Mouse (Mus musculus) adrenal gland, adult 2 months (tissue): ENCODE results near the gene Akr1b3. TPM values are rescaled to one million over a fixed set of nuclear protein-coding genes. Genes with fewer than 3 reads are reported as not detected.
A peak's percentile ranks its signal among the peaks of the same experiment; 100 is the strongest.
"Not testable (repeated sequence)": the region's sequence is repeated elsewhere in the genome, so short reads cannot be mapped to it uniquely, and the experiment has no call there.

ENCODE experiments used
- DNase-seq: peaks from one replicate; pipeline ENCODE4 v3.0.0; 2021
- long read RNA-seq: library from polyadenylated mRNA; stranded (forward); transcript quantifications from one replicate; pipeline ENCODE4 v2.0.0, GENCODE M21; 2021
- polyA plus RNA-seq: library from polyadenylated mRNA; depleted of rRNA; stranded (reverse); fragments of >200 nt; gene quantifications from 2 replicates; pipeline ENCODE4 v1.2.3, GENCODE M21; 2012; rRNA removed
- total RNA-seq, 2 experiments: library from RNA; stranded (reverse); gene quantifications; 2 replicates each; pipeline ENCODE4 v1.2.3; 2021

The Akr1b3 gene
- total RNA-seq (100 to 1,000 TPM; 232 to 352 TPM), polyA plus RNA-seq (187 and 213 TPM in 2 replicates)
- long read RNA-seq, full-length matches to known transcripts, result 127 of 143 reads
- long read RNA-seq, partial matches to known transcripts, result 8 of 143 reads
- long read RNA-seq, other reads (novel, unspliced or antisense), result 8 of 143 reads

DNA sequence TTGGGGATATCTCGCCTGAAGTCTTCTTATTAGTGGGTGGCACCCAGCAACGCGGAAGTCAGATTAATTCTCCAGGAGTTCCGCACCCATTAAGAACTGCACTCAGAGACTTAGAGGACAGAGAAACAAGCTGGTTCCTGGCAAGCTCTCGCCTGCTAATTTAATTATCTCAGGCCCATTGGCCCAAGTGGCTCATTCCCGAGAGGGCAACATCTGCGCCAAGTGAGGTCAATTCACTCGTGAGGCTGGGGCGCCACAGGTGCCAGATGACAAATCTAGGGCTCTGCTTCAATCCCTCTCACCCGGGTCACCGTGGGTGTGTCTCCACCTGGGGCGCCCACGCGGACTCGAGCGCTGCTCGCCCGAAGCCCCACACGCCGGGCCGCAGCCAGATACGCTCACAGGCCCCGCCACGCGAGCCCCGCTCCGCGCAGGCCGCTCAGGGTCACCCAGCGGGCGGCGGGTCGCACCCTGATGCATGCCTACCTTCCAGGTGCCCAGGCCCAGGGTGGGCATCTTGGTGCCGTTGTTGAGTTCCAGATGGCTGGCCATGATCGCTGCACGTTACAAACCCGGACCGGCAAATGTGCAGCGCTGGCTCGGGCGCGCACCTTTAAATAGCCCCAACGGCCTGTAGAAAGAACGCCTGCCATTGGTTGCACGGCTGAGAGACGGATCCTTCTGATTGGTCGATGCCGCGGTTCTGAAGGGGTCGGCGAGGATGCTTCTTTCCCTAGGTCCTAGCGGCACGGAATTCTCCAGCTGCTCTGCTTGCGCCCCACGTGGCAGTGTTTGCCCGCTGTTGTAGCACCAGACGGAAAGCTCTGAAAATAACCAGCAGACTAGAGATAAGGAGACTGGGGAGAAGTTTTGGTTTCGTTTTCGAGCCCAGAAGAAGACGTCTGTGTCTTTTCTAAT is at the start of gene Akr1b3:
TSS of gene Akr1b3 (minus strand) at position 625 of the 918 bp plus-strand sequence.
- peak; percentile 94 for DNase-seq

- no peak for DNase-seq
Observed at GRCm38 (mm10) chr6:34364217-34365136, 47.2 kb upstream of the Akr1b3 start.

DNA sequence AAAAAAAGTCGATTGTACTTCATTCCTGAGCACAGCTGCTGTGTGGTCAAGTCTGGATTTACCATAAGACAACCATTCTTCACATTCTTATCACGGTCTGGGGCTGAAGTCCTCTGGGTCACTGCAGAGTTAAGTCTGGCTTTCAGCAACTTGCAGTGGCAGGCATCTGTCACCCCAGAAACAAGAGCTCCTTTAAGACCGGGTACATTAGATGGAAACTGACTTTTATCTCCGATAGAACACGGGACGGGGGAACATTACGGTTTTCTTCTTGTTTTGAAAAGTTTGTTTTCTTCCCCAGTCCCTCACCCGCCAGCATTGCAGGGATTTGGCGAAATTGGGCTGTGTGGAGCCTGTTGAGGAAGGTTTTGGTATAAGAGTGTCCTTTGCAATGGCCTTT is 38.6 kb upstream of the Akr1b3 start:
- no peak for DNase-seq

DNA sequence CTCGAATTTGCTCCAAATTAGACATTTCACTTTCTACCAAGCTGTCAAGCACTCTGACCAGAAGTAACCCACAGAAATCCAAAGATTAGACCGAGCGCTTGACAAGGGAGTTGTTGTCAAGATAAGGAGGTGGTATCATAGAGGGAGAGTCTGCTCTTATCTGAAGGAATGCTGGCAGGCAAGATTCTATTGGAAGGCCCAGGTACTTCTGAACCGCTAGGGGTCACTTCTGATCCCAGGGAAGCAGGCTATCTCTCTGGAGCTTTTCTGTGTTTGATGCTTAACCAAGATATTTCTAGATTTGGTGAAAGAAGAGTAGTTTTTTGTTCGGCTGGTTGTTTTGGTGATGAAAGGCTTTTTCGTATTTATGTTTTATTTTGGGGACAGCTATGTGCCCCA is 38.1 kb upstream of the Akr1b3 start:
- peak; percentile 31 for DNase-seq

DNA sequence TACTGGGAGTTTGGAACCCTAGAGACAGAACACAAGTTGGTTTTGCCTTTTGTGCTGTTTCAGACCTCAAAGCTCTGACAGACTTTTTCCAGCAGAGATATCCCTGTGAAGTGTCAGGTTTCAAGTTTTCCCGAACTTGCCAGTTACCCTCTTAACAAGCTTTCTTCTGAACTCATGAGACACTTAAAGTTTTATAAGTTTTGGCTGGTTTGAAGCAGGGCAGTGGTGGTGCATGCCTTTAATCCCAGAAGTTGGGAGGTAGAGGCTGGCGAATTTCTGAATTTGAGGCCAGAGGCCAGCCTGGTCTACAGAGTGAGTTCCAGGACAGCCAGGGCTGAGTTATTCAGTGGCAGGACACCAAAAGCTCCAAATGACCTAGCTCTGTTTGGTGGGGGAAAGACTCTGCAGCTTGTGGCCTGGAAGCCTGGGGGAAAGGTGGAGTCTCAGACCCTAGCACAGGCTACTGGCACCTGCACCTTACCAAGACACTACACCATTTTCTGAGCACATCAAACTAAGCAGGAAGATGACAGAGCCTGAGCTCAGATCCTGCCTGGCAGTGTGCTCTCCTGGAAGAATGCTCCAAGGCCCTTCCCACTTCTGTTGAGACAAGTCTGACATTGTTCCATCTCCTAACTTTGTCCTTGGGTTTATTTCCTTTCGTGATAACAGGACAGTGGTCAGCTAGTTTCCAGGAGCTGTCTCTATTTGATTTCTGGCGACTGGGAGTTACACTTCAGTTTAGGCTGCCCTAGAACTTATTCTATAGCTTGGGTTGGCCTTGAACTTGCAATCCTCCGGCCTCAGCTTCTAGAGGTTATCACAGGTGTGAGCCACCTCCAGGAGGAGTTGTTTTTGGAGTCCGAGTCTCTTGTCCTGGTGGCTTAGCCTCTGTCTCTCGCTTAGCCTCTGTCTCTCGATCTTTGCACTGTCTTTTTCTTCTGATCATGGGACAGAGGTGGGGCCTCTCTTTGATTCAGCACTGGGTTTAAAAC is 37.4 kb upstream of the Akr1b3 start:
- peak; percentile 54 for DNase-seq

- DNase-seq, result peak; percentile 63
Observed at GRCm38 (mm10) chr6:34353658-34354353, 36.5 kb upstream of the Akr1b3 start, which contains the start of gene Akr1b8. Akr1b8 (plus strand) TSS chr6:34354119.

- DNase-seq, result no peak
Observed at GRCm38 (mm10) chr6:34352401-34352800, 35.1 kb upstream of the Akr1b3 start.

- DNase-seq, result not testable (repeated sequence)
Observed at GRCm38 (mm10) chr6:34351481-34351880, 34.2 kb upstream of the Akr1b3 start.

DNA sequence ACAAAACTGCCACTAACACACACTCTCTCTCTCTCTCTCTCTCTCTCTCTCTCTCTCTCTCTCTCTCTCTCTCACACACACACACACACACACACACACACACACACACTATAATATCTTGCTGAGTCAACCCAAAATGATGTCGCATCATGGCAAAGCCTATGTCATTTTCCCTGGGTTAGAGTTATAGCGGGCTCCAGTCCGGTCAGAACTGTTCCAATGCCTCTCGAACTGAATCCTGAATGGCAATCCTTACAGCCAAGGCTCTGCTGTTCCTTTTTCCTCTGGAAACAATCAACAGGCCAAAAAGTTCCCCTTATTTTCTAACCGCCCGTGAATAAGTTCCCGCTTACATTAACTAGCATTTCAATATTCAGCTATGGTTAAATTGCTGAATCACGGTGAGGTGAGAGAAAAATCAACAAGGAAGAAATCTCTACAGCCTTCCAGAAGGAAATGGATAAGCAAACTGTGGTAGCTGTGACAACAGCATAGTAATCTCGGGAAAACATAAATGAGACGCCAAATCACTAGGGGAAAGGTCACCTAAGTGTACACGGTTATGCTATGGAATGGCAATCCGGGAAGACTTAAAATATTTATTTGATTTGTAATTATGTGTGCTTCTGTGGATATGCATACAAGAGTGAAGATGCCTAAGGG is 32.9 kb upstream of the Akr1b3 start:
- DNase-seq, result no peak

DNA sequence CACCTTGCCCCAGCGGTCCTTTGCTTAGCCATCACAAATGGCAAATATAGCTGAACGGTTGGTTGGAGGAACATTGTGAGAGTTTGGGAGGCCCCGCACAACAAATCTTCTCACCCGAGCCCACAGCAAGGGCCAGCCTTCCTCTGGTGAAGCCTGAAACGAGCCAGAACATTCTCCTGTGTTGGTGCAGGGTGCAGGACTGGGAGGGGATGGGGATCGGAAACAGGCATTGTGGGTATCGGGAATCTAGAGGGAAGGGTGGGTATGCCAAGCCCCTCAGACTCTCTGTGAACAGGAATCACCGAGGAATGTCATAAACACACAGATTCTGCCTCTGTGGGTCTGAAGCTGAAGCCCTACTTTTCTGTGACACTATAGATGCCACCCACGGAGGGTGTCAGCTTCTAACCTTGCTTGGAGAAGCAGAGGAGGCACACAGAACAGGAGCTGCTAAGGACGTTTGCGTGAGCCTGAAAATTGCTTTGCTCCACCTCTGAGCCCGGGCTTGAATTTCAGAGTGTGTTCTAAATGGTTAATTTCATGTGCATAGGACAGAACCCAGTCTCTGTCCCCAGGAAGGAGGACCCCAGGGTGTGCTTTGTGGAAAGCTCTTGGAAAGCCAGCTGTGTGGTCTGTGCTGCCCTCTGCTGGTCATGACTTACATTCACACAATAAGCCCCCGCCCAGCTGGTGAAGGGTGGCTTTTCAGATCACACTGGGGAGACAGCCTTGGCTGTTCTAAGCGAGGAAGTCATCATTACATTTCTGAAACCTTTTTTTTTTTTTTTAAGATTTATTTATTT is 29.0 kb upstream of the Akr1b3 start:
- DNase-seq, result peak; percentile 65

GRCm38 (mm10) chr6:34344935-34345334 is 27.7 kb upstream of the Akr1b3 start:
- DNase-seq, result no peak

GRCm38 (mm10) chr6:34344135-34344850 is 27.0 kb upstream of the Akr1b3 start:
- no peak for DNase-seq

DNA sequence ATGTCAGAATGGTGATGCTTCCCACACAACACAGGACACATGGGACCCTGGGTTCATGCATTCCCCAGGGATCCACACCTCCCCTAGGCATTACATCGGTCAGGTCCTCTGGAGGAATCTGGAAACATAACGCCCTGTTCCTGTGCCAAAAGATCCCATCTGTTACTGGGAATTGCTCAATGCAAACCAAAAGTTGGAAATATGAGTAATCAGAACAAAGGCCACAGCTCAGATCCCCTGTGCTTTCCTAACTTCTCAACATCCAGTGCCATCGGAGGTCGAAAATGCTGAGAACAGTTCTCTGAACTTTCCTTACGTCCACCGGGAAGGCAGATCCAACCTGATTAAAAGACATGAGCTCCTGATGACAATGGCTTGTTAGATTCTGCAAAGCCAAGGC is 26.1 kb upstream of the Akr1b3 start:
- peak; percentile 50 for DNase-seq

- no peak for DNase-seq
Observed at GRCm38 (mm10) chr6:34342476-34342875, 25.2 kb upstream of the Akr1b3 start.

DNA sequence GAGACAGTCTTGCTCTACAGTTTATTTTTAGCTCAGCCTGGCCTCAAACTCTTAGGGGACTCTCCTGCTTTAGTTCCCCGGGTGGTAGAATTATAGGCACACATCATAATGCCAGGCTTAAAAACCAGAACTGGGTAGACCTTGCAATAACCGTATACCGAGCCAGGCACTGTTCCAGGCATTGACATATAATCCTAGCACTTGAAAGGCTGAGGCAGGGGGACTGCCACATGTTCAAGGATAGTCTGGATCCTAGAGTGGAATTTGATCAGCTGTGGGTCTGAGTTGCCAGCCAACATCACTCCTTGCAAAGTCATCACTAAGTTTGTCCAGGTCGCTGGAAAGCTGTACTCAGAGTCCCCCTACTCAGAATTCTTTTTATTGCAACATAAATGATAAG is 24.7 kb upstream of the Akr1b3 start:
- DNase-seq, result no peak

DNA sequence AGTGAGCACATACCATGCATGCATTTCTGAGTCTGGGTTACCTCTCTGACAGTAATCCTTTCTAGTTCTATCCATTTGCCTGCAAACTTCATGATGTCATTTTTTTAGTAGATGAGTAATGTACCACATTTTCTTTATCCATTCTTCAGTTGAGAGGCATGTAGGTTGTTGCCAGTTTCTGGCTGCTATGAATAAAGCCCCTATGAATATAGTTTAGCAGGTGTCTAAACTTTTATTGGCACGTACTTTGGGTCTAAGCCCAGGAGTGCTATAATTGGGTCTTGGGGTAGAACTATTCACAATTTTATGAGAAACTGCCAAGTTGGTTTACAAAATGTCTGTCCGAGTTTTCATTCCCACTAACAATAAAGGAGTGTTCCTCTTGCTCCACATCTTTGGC is 20.5 kb upstream of the Akr1b3 start:
- no peak for DNase-seq

DNA sequence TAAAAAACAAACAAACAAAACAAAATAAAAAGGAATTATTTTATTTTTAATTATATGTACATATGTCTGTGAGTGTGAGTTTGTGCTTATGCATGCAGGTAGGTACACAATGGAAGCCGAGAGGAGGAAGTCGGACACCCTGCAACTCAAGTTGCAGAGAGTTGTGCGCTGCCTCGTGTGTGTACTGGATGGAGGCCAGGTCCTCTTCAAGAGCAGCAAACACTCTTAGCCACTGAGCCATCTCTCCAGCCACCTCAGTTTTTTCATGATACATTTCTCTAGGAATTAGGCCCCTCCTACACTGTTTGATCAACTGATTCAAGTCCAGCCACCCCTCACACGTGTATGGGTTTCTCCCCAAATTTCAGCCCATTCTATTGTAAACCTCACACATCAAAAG is 17.4 kb upstream of the Akr1b3 start:
- no peak for DNase-seq

- not testable (repeated sequence) for DNase-seq
Observed at GRCm38 (mm10) chr6:34331804-34332203, 14.5 kb upstream of the Akr1b3 start.
